Mouse (Mus musculus) spleen, adult 2 months (tissue): ENCODE measurements around the gene Ppt2. TPM values are rescaled to one million over a fixed set of nuclear protein-coding genes. Genes with fewer than 3 reads are reported as not detected.

Source experiments
- DNase-seq, 2 experiments: peaks; one replicate each; pipeline versions ENCODE4 v3.0.0 to v3.0.0-alpha.2; 2012 to 2021; ENCODE audit warnings: low spot score in 2 of 2, low read depth in 1 of 2
- H3K27ac ChIP-seq: fragments of 200-500 bp; 2 replicates; pipeline ENCODE4 v1.5.1; 2012; ENCODE audit warnings: low read length, inconsistent platforms; ENCODE audit not compliant: insufficient read depth
- H3K27me3 ChIP-seq: fragments of 200-500 bp; 2 replicates; pipeline ENCODE4 v1.6.1; 2012; ENCODE audit warnings: mild to moderate bottlenecking, moderate library complexity, low read length, inconsistent platforms; ENCODE audit not compliant: control insufficient read depth, insufficient read depth
- H3K36me3 ChIP-seq: fragments of 200-500 bp; 2 replicates; pipeline ENCODE4 v1.6.1; 2012; ENCODE audit warnings: mild to moderate bottlenecking, low read length, inconsistent platforms; ENCODE audit not compliant: control insufficient read depth, insufficient read depth
- H3K4me1 ChIP-seq: fragments of 200-500 bp; 2 replicates; pipeline ENCODE4 v1.6.1; 2011; ENCODE audit warnings: inconsistent platforms; ENCODE audit not compliant: control insufficient read depth, insufficient read depth, insufficient read length
- H3K4me3 ChIP-seq: fragments of 200-500 bp; 2 replicates; pipeline ENCODE4 v1.5.1; 2011; ENCODE audit warnings: mild to moderate bottlenecking, inconsistent platforms; ENCODE audit not compliant: insufficient read depth, insufficient read length; ENCODE audit errors: extremely low read depth
- CTCF ChIP-seq: fragments of 200-500 bp; IDR thresholded peaks from 2 replicates; pipeline ENCODE4 v1.5.1; 2011; ENCODE audit warnings: mild to moderate bottlenecking, inconsistent platforms; ENCODE audit not compliant: insufficient read depth, insufficient read length, insufficient replicate concordance; ENCODE audit errors: extremely low read depth
- POLR2A ChIP-seq: fragments of 200-500 bp; IDR thresholded peaks from 2 replicates; pipeline ENCODE4 v1.6.1; 2011; ENCODE audit warnings: low read depth, low read length, inconsistent platforms
- WGBS: fragments of 180-500 bp; shearing (Covaris S2); methylation state at CpG from one replicate; pipeline ENCODE4 v1.1.7; 2018; 5-methylcytosine and 5-hydroxymethylcytosine counted together
- polyA plus RNA-seq: library from polyadenylated mRNA; depleted of rRNA; stranded (reverse); fragments of >200 nt; gene quantifications from 2 replicates; pipeline ENCODE4 v1.2.3, GENCODE M21; 2012

Gene Ppt2
- polyA plus RNA-seq, 1 experiment: 36.3 TPM

GRCm38 (mm10) chr17:34652985-34653384 lies 24.7 kb upstream of the Ppt2 start:
- Histone ChIP-seq H3K36me3 (peaks cover 38% of the 10 kb centered on the region), H3K4me3 (no peak overlapping the region)
- 95% methylated on average over 8 of the region's 8 CpGs for WGBS

GRCm38 (mm10) chr17:34652546-34652945 lies 24.2 kb upstream of the Ppt2 start:
- TF ChIP-seq CTCF: no peak
- no peak for TF ChIP-seq POLR2A
- 94% methylated on average over 10 of the region's 10 CpGs for WGBS
- Histone ChIP-seq H3K36me3 (peaks cover 38% of the 10 kb centered on the region), H3K4me3 (no peak overlapping the region), H3K4me1 (peaks cover 14% of the 10 kb centered on the region; the same call in 1 of the 2 replicates), H3K27ac (no peak overlapping the region), H3K27me3 (no peaks in the 10 kb centered on the region)
- DNase-seq: no peak

More at GRCm38 (mm10) chr17:34652985-34653384, 24.7 kb upstream of the Ppt2 start:
- TF ChIP-seq POLR2A (no peak), CTCF (no peak)
- Histone ChIP-seq H3K27ac (no peak overlapping the region), H3K4me1 (peaks cover 13% of the 10 kb centered on the region; the same call in 1 of the 2 replicates), H3K27me3 (no peaks in the 10 kb centered on the region)
- no peak for DNase-seq

- H3K4me1 ChIP-seq: peaks cover 15% of the 10 kb centered on the region; the same call in 1 of the 2 replicates
- H3K36me3 ChIP-seq: peaks cover 38% of the 10 kb centered on the region
- no peak for TF ChIP-seq POLR2A
- peak; percentile 56; the same call in 1 of the 2 replicates for TF ChIP-seq CTCF
- no peak overlapping the region for H3K27ac ChIP-seq
- 67% methylated on average over 19 of the region's 19 CpGs for WGBS
- DNase-seq: no peak
- H3K4me3 ChIP-seq: no peak overlapping the region
- H3K27me3 ChIP-seq: no peaks in the 10 kb centered on the region
These were observed 23.4 kb upstream of the Ppt2 start for GRCm38 (mm10) chr17:34651507-34652221.

- WGBS: 93% methylated on average over 14 of the region's 14 CpGs
- DNase-seq: no peak
- H3K4me1 ChIP-seq: peaks cover 15% of the 10 kb centered on the region; the same call in 1 of the 2 replicates
These were observed 22.5 kb upstream of the Ppt2 start for GRCm38 (mm10) chr17:34650781-34651180.

GRCm38 (mm10) chr17:34649106-34649864 lies 21.0 kb upstream of the Ppt2 start:
- peaks cover 32% of the 10 kb centered on the region for H3K36me3 ChIP-seq
- no peak overlapping the region for H3K4me3 ChIP-seq
- DNase-seq: no peak
- peaks cover 15% of the 10 kb centered on the region; the same call in 1 of the 2 replicates for H3K4me1 ChIP-seq
- H3K27ac ChIP-seq: peak overlapping the region; percentile 42
- no peaks in the 10 kb centered on the region for H3K27me3 ChIP-seq
- WGBS: 58% methylated on average over 18 of the region's 18 CpGs
- TF ChIP-seq POLR2A (no peak), CTCF (no peak)

More at GRCm38 (mm10) chr17:34650781-34651180, 22.5 kb upstream of the Ppt2 start:
- TF ChIP-seq POLR2A (no peak), CTCF (no peak)
- peaks cover 38% of the 10 kb centered on the region for H3K36me3 ChIP-seq
- H3K27ac ChIP-seq: no peak overlapping the region
- no peak overlapping the region for H3K4me3 ChIP-seq
- no peaks in the 10 kb centered on the region for H3K27me3 ChIP-seq

GRCm38 (mm10) chr17:34648141-34648890 lies 20.0 kb upstream of the Ppt2 start:
- no peak overlapping the region; the same call in 1 of the 2 replicates for H3K27ac ChIP-seq
- H3K4me1 ChIP-seq: peaks cover 15% of the 10 kb centered on the region; the same call in 1 of the 2 replicates
- WGBS: 88% methylated on average over 16 of the region's 16 CpGs
- DNase-seq: no peak
- TF ChIP-seq POLR2A: no peak
- TF ChIP-seq CTCF: no peak
- no peak overlapping the region for H3K4me3 ChIP-seq
- H3K27me3 ChIP-seq: no peaks in the 10 kb centered on the region
- H3K36me3 ChIP-seq: peaks cover 32% of the 10 kb centered on the region
